In the genomic region with DNA sequence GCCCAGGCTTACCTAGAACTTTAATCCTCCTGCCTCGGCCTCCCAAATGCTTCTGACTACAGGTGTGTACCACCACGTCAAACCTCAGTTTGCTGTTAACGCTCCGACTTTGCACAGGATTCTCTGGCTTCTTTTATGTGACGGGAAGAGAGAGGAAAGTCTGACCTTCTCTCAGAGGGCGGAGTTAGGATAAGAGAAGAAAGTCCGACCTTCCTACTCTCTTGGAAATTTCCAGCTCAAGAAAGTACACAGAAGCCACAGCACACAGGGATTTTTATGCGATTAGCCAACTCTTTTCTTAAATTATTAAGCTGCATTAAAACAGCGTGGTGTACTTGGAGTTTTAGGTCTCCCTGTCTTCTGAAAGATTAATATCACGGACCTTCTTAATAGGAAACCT, we compare ENCODE assay signal across 24 mouse cellular contexts. TPM values are rescaled to one million over a fixed set of nuclear protein-coding genes. Genes with fewer than 3 reads are reported as not detected.
DNase-seq lines count a peak whose midpoint lies in the region; ATAC-seq and TF ChIP-seq lines count a peak whose summit lies in the region.
"Had no signal": no experiment of that assay in that cellular context is flagged by ENCODE, and none has a peak within 500 bp of the region (broad histone marks: within the 10 kb centered on the region; RNA-seq: fewer than 3 reads in every experiment).

No protein-coding gene starts in this region.

- no peaks in the 10 kb centered on the region for H3K9me3 ChIP-seq in kidney, postnatal 0 days (replicated peaks; ENCODE audit: low read length)
- H3K9me3 ChIP-seq: embryonic facial prominence, embryonic 10.5 days; forebrain, embryonic 13.5 days; heart, embryonic 15.5 days; hindbrain, embryonic 15.5 days had no signal

- no peaks in the 10 kb centered on the region for H3K4me1 ChIP-seq in kidney, postnatal 0 days (replicated peaks; ENCODE audit: insufficient read depth, low read length)
- H3K4me1 ChIP-seq: forebrain, embryonic 13.5 days had no signal

- ATAC-seq in kidney, postnatal 0 days (replicated peaks; ENCODE audit: low FRiP score, low read depth): no peak
- ATAC-seq: activated CD4-positive, CD25-positive, alpha-beta regulatory T cell, adult 4 months; forebrain, embryonic 13.5 days; forebrain, postnatal 0 days; Patski had no signal

- H3K4me3 ChIP-seq in kidney, postnatal 0 days (replicated peaks; ENCODE audit: low read depth, low read length): no peak overlapping the region
- H3K4me3 ChIP-seq: embryonic facial prominence, embryonic 10.5 days; forebrain, embryonic 13.5 days; heart, adult 2 months; heart, embryonic 15.5 days; hindbrain, embryonic 15.5 days had no signal

- no peak overlapping the region for H3K9ac ChIP-seq in kidney, postnatal 0 days (ENCODE audit: low read depth, low read length)
- H3K9ac ChIP-seq: forebrain, embryonic 13.5 days; forebrain, postnatal 0 days; heart, embryonic 15.5 days; hindbrain, embryonic 15.5 days had no signal

- 54% methylated on average over 10 of the region's 10 CpGs for WGBS in kidney, postnatal 0 days

- H3K27ac ChIP-seq in kidney, postnatal 0 days: peak overlapping the region; percentile 38
- H3K27ac ChIP-seq: embryonic facial prominence, embryonic 10.5 days; forebrain, embryonic 13.5 days; heart, adult 2 months; heart, embryonic 15.5 days; hindbrain, embryonic 15.5 days had no signal

- H3K4me2 ChIP-seq in kidney, postnatal 0 days (ENCODE audit: low read length): 0 out of 2 replicates have a peak overlapping the region, but pooled peaks have one; percentile 8
- H3K4me2 ChIP-seq: forebrain, embryonic 13.5 days; heart, embryonic 11.5 days; heart, embryonic 15.5 days; hindbrain, embryonic 15.5 days had no signal

- H3K36me3 ChIP-seq in kidney, postnatal 0 days (ENCODE audit: insufficient read depth, low read length): no peaks in the 10 kb centered on the region
- H3K36me3 ChIP-seq: heart, embryonic 15.5 days; hindbrain, embryonic 15.5 days had no signal

- TF ChIP-seq CTCF in kidney, postnatal 0 days (IDR thresholded peaks at IDR 0.05; ENCODE audit: low read depth): no peak

- H3K27me3 ChIP-seq in kidney, postnatal 0 days (ENCODE audit: insufficient read depth, low read length): no peaks in the 10 kb centered on the region
- H3K27me3 ChIP-seq: CH12.LX; forebrain, embryonic 13.5 days; heart, embryonic 15.5 days; hindbrain, embryonic 15.5 days; Patski had no signal

- DNase-seq in adrenal gland, postnatal 10 days: peak; percentile 22
- DNase-seq in adrenal gland, postnatal 25 days: no peak
- peak; percentile 14 to 26 for DNase-seq in kidney, adult 8-10 months
- no peak for DNase-seq in kidney, postnatal 10 days
- no peak for DNase-seq in kidney, postnatal 0 days (ENCODE audit: low spot score)
- DNase-seq in kidney, adult 11 months: no peak
- DNase-seq: cerebellum, adult 2 months; cerebellum, postnatal 10 days; forebrain, postnatal 0 days; gastrocnemius, postnatal 14 days; heart, adult 2 months; heart, postnatal 14 days had no signal

RNA-seq across cellular contexts. Expression of a gene that starts 26.4 kb away (rescaled TPM):
- total RNA-seq in adrenal gland, postnatal 10 days (2021): under 1 TPM; 0.09 to 0.15 TPM
- not detected in 2 replicates for total RNA-seq in adrenal gland, postnatal 25 days (2021)
- polyA plus RNA-seq in kidney, postnatal 0 days (2015; fragmentation: Nextera tagmentation; extraction: Ambion mirVana): 0.14 and 0.27 TPM in 2 replicates
- total RNA-seq: adrenal gland, postnatal 36 days; heart, adult 2 months; heart, postnatal 14 days had no signal
- polyA plus RNA-seq: embryonic facial prominence, embryonic 10.5 days; forebrain, embryonic 13.5 days; Patski had no signal

RNA-seq across cellular contexts. Expression of a gene that starts 38.0 kb away (rescaled TPM):
- not detected for total RNA-seq in adrenal gland, postnatal 10 days (2021)
- total RNA-seq in adrenal gland, postnatal 25 days (2021): not detected in 2 replicates
- polyA plus RNA-seq in kidney, postnatal 0 days (2015; fragmentation: Nextera tagmentation; extraction: Ambion mirVana): not detected in 2 replicates
- total RNA-seq: adrenal gland, postnatal 36 days; CH12.LX; forebrain, postnatal 0 days; heart, adult 2 months; heart, postnatal 14 days; hematopoietic stem cell, adult 5-6 weeks had no signal
- polyA plus RNA-seq: activated CD4-positive, CD25-positive, alpha-beta regulatory T cell, adult 4 months; cerebellum, adult 2 months; embryonic facial prominence, embryonic 10.5 days; forebrain, embryonic 13.5 days; forebrain, postnatal 0 days; heart, adult 2 months; heart, embryonic 11.5 days; heart, embryonic 15.5 days; hindbrain, embryonic 15.5 days had no signal

RNA-seq across cellular contexts. Expression of a gene that starts 45.9 kb away (rescaled TPM):
- not detected for total RNA-seq in adrenal gland, postnatal 10 days (2021)
- total RNA-seq in adrenal gland, postnatal 25 days (2021): 2.6 TPM in 1 of 2 replicates, not detected in the other
- not detected in 2 replicates for polyA plus RNA-seq in kidney, postnatal 0 days (2015; fragmentation: Nextera tagmentation; extraction: Ambion mirVana)
- total RNA-seq: CH12.LX; forebrain, postnatal 0 days; gastrocnemius, adult 18-20 months; gastrocnemius, postnatal 14 days; heart, adult 2 months; heart, postnatal 14 days; hematopoietic stem cell, adult 5-6 weeks had no signal
- polyA plus RNA-seq: activated CD4-positive, CD25-positive, alpha-beta regulatory T cell, adult 4 months; embryonic facial prominence, embryonic 10.5 days; embryonic facial prominence, embryonic 14.5 days; forebrain, embryonic 13.5 days; forebrain, postnatal 0 days; heart, adult 2 months; heart, embryonic 11.5 days; heart, embryonic 15.5 days; hindbrain, embryonic 15.5 days; Patski had no signal

RNA-seq across cellular contexts. Expression of a gene that starts 55.4 kb away (rescaled TPM):
- total RNA-seq in adrenal gland, postnatal 10 days (2021): not detected
- total RNA-seq in adrenal gland, postnatal 25 days (2021): not detected in 2 replicates
- polyA plus RNA-seq in kidney, postnatal 0 days (2015; fragmentation: Nextera tagmentation; extraction: Ambion mirVana): not detected in 2 replicates
- total RNA-seq: adrenal gland, postnatal 36 days; CH12.LX; forebrain, postnatal 0 days; gastrocnemius, adult 18-20 months; gastrocnemius, postnatal 14 days; heart, adult 2 months; heart, postnatal 14 days; hematopoietic stem cell, adult 5-6 weeks had no signal
- polyA plus RNA-seq: activated CD4-positive, CD25-positive, alpha-beta regulatory T cell, adult 4 months; cerebellum, adult 2 months; embryonic facial prominence, embryonic 10.5 days; embryonic facial prominence, embryonic 14.5 days; forebrain, embryonic 13.5 days; forebrain, postnatal 0 days; heart, adult 2 months; heart, embryonic 11.5 days; heart, embryonic 15.5 days; hindbrain, embryonic 15.5 days; Patski had no signal

Comparison
In these comparisons a context has a peak if more than half of its experiments do, and no peak if none do; other contexts are left out.
1. DNase-seq: peak in adrenal gland, postnatal 10 days (single experiment) and kidney, adult 8-10 months (2 of 2); none in adrenal gland, postnatal 25 days (single experiment), kidney, postnatal 10 days (single experiment), kidney, postnatal 0 days (single experiment) and kidney, adult 11 months (single experiment).